Mouse (Mus musculus) frontal cortex, postnatal 36 days (tissue): ENCODE results near the gene Kcnh7.

Experiments used
- DNase-seq, 2 experiments: peaks; one replicate each; pipeline ENCODE4 v3.0.0; 2022; ENCODE audit warnings: low spot score in 2 of 2

The Kcnh7 gene

DNA sequence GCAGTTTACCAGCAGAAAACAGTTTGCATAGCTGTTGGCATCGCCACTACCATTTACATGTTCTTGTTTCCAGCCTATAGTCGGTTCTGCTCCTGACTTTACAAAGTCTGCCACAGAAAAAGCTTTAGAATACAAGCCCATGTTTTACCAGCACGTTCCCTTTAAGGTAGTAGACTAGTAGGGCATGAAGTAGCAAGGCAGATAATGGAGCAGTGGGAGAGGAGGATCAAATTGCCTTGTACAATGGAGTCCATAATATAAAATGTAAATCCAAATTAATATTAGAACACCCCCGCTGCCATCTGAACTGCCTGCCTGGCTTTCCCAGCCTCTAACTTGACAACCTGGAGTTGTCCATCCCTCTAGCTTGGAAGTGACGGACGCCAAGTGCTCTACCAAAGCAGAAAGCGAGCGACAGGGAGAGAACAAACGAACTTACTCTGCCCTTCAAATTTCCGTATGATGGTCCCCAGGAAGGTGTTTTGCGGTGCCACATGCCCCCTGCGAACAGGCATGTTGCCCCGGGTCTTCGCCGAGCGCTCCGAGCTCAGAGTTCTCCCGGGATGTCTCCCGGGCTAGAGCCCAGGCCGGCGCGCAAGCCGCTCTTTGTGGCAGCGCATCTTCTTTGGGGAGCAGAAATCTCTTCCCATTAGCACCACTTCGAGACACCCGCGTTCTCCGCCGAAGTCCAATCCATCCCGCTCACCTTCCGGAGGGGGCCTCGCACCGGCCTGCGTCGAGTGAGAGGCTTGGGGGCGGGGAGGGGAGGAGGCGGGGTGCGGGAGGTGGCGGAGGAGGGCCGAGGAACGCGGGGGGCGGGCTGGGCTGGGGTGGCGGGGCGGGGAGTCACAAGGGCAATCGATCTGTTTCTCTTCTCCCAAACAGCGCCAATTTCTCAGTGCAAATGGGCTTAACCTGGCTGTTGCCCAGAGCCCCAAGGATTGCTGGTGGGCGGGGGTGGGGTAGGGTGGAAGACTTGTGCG lies at the start of gene Kcnh7:
Kcnh7 (minus strand) TSS at position 725 of the 983 bp plus-strand sequence.
- DNase-seq = peak; percentile 58 to 64

DNA sequence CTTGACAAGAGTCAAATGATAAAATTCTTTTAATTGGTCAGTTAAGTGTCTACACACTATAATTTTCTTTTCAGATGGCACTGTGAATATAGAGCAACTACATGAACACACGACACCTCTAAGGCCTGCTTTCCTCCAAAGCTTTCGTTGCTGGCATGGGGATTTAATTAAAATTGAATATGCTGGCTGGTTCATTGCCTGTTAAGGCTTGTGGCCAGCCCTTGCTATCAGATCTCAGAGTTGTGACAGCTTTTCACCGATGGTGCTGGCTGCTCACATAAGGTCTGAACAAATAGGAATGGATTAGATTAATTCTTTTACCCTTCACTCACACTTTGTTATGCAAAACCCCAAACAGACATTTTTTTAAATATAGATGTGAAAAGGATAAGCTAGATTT lies 23.3 kb upstream of the Kcnh7 start:
- no peak for DNase-seq

DNA sequence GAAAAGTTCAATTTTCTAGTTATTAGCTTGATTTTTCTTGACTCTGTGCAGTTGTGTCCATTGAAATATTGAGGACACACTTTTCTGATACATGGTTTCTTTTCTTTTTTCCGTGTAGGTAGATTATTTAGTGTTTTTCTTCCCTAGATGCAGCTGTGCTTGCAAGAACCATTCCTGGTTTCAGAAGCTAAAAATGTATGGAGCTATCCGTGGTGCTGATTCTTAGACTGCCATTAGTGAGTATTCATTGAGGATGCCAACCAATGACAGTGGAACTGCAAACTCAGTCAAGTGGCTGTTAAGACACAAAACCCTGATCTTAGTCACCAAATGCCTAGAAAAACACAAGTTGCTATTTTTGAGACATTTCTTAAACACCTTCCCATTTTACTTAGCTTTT lies 1.9 kb upstream of the Kcnh7 start:
- DNase-seq = no peak

DNA sequence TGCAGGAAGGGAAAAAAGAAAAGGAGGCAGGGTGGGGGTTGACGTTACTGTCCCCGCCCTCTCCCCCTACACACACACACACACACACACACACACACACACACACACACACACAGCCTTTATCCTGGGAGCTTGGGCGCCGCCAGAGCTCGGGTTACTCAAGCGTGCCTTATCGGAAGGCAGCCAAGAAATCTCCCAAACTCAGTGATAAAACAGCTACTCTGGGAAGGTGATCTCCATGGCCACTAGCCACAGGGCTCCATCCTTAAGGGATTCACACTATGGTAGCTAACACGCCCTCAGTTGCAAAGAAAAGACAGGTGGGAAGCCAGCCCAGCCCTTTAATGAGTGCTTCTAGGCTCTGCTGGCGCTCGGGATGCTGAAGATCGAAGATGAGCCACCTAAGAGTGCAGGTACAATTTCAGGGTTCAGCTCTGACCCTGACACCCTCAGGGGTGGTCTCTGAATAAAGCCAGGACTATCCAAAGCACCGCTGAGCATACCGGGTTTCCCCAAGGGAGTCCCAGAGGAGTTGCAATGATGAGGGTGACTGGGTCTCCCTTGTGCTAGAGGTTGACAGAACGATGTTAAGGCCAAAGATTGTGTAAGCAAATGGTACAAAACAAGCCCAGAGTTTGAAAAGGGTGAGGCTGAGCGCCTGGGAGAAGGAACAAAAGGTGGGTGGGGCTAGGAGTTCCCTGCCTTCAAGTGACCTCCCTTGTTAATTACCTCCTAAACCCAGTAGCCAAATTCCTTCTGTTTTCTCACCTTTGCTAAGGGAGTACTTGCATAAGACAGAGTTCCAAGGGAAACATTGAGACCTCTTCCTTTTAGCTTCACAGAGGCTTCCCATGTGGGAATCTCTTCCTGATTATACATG lies 704 bp upstream of the Kcnh7 start:
- peak; percentile 44 to 55 for DNase-seq

DNA sequence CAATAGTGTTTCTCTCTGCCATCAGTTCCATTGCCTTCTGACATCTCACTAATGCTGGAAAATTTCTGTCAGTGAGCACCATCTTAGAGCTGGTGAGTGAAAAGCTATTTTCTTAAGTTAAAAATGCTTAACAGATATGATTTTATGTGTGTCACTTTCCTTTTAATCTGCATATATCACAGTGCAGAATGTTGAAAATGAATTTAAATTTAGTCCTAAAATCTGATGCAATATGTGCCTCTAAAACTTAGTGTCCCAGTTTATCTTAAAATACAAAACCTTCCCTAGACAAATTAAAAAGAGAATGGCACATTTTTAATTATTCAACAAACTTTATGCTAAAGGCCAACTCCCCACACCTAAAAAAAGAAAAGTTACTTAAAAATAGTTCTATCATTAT lies 30.4 kb downstream of the Kcnh7 start:
- no peak for DNase-seq

DNA sequence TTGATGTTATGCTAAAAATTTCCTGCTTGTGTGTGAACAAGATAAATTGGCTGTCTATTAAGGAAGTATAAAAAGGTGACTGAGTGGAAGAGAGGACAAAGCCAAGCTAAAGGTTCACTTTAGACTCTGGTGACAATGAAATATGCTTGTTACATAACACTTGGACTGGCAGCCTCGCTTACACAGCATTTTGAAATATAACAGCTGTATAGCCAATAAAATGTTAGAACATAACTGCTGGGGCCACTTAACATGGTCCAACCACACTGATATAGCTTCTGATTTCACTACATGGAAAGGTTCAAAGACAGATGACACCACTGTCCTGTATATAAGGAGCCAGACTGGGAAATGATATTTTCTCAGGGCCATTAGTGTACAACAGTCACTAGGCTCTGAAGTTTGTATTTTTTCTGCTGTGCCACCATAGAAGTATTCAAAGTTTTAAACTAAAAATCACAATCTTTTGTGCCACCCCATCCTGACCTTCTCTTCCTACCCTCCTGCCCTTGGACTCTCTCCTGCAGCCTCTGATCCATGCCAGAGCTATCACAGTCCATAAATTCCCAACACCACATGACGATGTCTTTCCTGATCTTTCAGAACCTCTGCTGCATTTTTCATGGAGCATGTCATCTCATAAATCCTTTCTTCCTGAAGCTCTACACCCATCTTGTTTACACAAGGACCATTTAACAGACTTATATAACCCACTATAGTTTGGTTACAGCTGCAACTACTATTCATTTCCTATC lies 56.1 kb downstream of the Kcnh7 start:
- no peak for DNase-seq

DNA sequence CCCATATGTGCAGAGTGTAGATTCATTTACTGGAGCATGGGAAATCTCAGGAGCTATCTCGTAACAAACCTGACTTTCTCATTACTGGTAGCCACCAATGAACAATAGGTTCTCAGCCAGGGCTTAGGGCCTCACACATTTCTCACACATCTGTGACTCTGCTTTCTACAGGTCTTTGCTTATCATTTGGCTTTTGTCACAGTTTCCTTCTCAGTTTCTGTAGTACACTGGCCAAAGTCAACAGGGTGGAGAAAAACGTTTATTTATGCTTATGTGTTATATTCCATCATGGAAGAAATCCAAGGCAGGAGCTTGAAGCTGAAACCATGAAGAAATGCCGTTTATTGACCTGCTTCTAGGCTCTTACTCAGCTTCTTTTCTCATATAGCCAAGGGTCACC lies 63.8 kb downstream of the Kcnh7 start:
- DNase-seq = no peak

DNA sequence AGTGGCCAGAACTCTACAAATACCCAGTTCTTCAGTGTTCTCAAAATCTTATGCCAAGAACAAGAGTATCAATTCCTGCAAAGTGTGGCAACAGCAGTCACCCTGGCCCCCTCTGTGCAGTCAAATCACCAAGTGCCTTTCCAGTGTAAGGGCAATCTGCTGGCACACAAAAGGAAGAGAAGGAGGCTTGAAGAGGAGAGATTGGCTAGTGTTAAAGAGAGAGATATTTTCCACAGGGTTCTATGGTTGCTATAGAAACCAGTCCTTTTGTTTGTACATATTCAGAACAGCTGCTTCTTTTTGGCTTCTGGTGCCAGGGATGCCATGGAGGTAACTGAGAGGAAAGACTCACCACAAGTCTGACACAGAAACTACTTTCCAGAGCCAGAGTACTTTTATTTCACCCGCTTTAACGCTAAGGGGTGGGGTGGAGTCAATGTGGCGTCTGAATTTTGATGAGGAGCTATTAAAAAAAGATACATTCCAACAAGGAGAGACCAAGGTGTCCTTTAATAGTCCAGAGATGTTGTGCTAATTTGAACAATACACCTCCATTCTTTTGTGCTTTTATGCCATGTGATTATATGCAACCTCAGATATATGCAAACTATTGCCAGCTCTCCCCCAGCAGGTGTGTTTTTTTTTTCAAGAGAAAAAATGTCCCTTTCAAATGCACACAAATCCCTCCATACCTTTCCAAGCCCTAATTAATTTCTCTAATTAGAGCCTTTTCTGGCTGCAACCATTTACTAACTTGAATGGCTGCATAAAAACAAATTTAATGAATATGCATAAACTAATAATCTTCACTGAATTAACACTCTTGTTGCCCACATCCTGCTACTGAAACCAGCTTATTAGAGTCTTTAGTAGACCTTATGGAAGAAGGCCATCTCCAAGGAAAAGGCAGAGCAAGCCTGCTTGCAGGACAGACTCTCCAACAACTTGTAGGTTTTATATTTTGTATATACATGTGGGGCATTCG lies 66.6 kb downstream of the Kcnh7 start:
- peak in 1 of 2 experiments; percentile 28 for DNase-seq

DNA sequence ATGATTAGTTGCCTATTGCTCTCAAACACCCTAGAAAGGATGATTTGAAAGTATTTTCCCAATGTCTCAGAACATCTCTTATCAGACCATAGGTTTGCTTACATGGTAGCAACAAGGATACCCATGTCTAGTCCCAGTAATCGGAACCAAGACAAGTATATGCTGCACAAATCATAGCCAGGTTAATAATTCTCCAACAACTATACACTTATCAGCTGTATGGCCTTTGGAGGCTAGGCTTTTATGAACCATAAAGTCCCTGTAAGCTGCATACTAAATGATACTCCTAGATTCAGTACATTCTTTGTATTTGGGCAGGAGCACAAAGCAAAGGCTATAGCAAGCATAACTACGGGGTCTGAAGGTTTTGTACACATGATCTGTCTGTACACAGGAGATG lies 78.1 kb downstream of the Kcnh7 start:
- no peak for DNase-seq

DNA sequence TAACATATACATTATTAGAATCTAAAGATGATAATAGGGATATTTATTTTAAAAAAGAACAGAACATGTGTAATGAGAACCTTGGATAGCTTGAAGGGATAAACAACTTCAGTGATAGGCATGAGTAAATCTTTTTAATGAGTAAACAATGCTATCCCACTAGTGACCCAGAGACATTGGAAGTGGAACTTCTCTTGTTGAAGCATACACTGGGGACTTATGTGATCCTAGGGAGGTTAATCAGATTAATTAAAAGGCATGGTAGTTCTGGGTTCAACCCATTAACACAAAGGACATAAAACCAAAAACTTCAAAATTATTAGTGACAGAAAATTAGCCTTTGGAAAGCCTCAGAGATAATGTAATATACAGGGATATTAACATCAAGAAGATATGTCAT lies 84.4 kb downstream of the Kcnh7 start:
- DNase-seq = no peak

DNA sequence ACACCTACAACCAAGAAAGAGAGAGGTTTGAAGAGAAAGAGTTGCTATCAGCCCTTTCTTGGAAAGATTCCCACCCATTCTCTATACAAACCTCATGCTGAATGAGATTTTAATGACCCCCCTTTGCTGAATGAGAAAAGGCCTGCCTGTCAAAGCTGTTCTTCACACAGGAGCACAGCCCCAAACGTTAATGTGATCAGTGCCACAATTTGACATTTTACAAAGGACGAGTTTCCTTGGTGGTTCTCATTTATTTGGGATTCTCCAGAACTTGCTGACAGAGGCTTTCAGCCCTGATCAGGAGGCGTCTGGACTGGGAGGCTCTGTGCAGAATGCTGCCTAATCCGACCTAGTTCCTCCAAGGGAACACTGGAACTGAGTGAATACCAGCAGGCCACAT lies 92.3 kb downstream of the Kcnh7 start:
- DNase-seq = no peak

DNA sequence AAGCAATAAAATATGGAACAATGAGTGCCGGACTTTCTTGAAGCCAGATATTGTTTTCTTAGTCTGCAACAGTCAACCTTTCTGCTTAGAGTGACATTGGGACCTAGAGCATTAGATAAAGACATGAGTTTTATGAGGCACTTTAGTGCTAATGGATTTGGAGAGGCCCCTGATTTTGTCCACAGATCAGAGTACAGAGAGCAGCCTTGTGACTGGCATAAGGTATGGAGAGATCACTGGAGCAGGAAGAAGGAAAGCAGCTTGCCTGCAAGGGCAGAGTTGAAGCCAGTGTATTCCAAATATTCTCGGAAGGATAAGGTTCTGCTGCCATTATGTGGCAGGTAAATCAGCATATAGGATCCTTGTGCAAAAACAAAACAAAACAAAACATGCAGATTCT lies 93.6 kb downstream of the Kcnh7 start:
- DNase-seq = no peak

DNA sequence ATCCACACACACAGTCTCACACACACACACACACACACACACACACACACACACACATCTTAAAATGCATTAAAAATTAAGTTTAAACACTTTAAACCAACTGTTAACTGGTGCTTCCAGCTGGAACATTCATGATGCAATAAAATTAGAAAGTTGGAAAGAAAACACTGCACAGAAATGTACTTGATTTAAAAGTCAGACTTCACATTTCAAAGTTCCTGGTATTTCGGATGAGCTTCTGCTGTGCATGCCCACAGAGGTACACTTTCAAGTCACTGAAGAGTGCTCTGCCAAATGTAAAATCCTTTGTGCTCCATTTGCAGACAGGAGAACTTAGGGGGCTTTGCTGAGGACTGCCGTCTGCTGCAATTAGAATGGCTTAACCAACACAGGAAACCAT lies 125.7 kb downstream of the Kcnh7 start:
- no peak for DNase-seq

DNA sequence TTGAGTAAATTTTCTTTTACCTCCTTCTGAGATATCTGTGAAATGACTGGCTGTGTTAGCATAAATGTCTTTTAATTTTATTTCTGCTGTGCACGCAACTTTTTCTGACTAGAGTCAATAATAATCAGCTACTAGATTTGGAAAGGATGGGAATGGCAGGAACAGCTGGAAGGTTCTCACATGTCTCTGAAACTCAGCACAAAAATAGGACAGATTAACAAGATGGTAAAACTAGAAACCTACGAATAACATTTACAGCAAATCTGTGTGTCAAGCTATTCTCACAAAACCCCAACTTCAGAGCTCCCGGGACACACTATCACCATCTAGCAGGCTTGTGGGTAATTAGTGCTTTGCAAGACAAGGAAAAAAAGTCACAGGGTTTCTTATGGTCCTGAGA lies 134.2 kb downstream of the Kcnh7 start:
- DNase-seq = peak in 1 of 2 experiments; percentile 40

DNA sequence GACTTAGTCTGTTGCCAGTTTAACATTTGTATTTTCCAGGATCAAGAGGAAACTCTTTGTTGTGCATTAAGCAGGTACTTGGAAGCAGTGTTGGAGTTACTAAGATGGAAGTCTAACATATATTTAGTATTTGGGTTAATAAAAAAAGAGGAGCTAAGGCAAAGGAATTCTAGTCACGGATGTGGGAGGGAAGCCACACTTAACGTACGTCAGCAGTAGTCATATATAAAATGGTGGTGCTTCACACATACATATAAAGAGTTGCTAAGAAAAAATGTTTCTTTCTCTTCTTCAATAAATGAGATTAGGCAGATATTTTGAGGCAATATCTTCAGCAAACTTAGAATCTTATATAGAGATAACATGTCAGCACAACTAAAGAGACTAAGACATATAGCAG lies 144.4 kb downstream of the Kcnh7 start:
- DNase-seq = no peak

DNA sequence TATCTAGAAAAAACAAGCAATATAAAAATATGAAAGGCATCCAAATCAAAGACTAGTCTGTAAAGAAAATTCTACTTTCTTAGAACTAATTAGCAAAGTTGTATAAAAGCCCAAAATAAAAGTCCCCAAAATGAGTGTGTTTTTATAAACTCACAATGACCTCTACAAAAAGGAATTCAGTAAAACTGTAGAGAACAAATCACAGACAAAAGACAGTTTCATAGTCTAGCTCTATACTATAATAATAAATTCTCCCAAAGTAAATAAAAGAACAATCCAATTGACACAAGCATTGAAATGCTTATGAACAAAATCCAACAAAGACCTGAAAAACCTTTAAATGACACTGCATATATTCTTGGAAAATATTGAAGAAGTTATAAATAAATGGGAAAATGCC lies 169.2 kb downstream of the Kcnh7 start:
- no peak for DNase-seq

DNA sequence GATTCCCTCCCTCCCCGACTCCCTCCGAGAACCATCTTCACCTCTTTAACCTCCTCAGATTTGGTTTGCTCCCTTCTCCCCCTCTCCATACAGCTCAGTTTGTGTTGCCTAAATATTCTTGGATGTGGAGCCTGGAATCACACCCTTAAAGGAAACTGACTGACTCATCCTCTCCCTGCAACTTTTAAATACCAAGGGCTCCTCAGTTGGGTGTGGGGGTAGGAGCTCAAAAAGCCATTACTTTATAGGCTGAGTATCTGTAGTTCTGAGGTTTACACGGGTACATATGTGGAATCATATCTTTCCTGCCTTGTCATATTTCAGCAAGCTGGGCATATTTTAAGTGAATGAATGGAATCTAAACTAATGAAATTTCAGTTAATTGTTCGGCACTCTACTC lies 174.9 kb downstream of the Kcnh7 start:
- peak in 1 of 2 experiments; percentile 36 for DNase-seq

DNA sequence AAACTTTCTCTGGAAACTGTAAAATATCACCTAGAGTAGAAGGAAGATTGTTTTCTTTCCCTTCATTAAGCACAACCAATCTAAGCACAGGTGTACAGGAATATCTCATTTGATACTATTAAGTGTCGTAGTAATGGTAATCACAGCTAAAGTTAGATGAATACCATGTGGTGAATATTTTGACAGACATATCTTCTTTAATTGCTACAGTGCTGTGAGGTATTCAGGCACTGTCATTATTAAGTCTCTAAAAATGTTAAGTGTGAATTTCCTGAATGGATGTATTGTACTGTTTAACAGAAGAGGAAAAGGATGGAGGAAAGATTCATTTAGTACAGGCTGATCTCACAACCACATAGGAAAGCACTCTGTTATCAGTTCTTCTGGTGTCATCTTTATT lies 181.3 kb downstream of the Kcnh7 start:
- no peak for DNase-seq

DNA sequence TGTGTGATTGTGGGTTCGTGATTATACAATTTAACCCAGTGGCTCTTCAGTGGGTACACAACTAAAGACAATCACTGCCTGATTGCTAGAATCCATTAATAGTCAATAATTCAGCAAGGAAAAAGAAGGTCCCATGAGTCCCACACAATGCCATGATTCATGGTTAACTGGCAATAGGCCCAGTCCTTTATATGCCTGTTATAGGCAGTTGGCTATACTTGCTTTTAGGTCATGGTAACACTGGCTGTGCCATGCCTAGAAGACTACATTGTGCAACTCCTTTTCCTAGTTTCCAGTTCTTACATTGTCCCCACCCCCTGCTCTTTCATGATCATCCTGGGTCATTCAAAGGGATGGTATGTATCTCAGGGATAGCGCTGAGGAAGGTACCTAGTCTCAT lies 186.4 kb downstream of the Kcnh7 start:
- no peak for DNase-seq

DNA sequence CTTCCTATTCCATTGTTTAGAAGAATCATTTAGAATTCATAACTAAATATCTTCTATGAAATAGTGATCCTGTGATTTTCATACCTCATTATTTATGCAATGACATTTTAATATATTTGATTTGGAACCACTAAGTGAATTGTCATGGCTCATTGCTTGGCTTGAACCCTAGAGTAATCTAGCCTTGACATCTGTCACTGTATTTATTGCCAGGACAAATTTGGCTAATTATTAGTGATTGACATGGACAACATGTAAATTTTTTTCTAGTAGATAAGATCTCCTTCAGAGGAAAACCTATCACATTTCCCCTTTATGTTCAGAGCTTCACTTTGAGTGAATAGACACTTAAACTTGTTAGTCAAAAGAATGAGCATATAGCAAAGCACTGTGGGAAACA lies 195.5 kb downstream of the Kcnh7 start:
- DNase-seq = no peak

DNA sequence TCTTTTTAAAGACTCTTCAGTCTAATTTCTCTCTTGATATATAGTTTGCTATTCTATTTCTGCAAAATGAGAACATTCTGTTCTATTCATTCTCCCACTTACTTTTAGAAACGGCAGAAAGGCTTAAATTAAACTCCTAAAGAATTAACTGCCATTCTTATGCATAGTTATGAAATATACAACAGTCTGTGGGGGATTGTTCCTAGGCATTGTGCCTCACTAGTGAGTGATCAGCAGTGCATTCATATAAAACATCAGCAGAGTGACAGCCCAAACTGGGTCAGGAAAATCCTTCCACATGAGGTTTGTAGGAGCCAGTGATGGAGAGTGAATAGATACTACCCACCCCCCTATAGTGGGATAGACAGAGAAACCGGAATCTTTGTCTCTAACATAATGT lies 200.2 kb downstream of the Kcnh7 start:
- peak in 1 of 2 experiments; percentile 29 for DNase-seq
